Mouse (Mus musculus) lung, postnatal 14 days (tissue): ENCODE results near the gene Ephb3.
A peak's percentile ranks its signal among the peaks of the same experiment; 100 is the strongest.

Experiments used
- DNase-seq: peaks from one replicate; pipeline ENCODE4 v3.0.0; 2021

Gene Ephb3

GRCm38 (mm10) chr16:21208001-21208565 lies 3.5 kb downstream of the Ephb3 start:
- DNase-seq: peak; percentile 41

GRCm38 (mm10) chr16:21209290-21209689 lies 4.7 kb downstream of the Ephb3 start:
- no peak for DNase-seq

GRCm38 (mm10) chr16:21210204-21210603 lies 5.6 kb downstream of the Ephb3 start:
- no peak for DNase-seq

GRCm38 (mm10) chr16:21210667-21211338 lies 6.2 kb downstream of the Ephb3 start:
- DNase-seq: peak; percentile 87

- no peak for DNase-seq
These were observed 6.9 kb downstream of the Ephb3 start for GRCm38 (mm10) chr16:21211501-21211900.

- no peak for DNase-seq
These were observed 7.8 kb downstream of the Ephb3 start for GRCm38 (mm10) chr16:21212369-21212768.

- DNase-seq: no peak
These were observed 9.4 kb downstream of the Ephb3 start for GRCm38 (mm10) chr16:21213939-21214338.

- no peak for DNase-seq
These were observed 10.2 kb downstream of the Ephb3 start for GRCm38 (mm10) chr16:21214803-21215202.

- no peak for DNase-seq
These were observed 11.5 kb downstream of the Ephb3 start for GRCm38 (mm10) chr16:21216047-21216446.

GRCm38 (mm10) chr16:21217233-21217632 lies 12.7 kb downstream of the Ephb3 start:
- no peak for DNase-seq

- DNase-seq: peak; percentile 35
These were observed 15.1 kb downstream of the Ephb3 start for GRCm38 (mm10) chr16:21219656-21220055.

GRCm38 (mm10) chr16:21223038-21223437 lies 18.5 kb downstream of the Ephb3 start:
- DNase-seq: no peak

- DNase-seq: no peak
These were observed 20.2 kb downstream of the Ephb3 start for GRCm38 (mm10) chr16:21224648-21225240.

GRCm38 (mm10) chr16:21226629-21227028 lies 22.1 kb downstream of the Ephb3 start:
- DNase-seq: no peak

- peak; percentile 65 for DNase-seq
These were observed 30.6 kb downstream of the Ephb3 start for GRCm38 (mm10) chr16:21235135-21235534.

- DNase-seq: peak; percentile 65
These were observed 34.2 kb downstream of the Ephb3 start for GRCm38 (mm10) chr16:21238722-21239121.

GRCm38 (mm10) chr16:21240547-21240946 lies 36.0 kb downstream of the Ephb3 start:
- DNase-seq: no peak

GRCm38 (mm10) chr16:21241030-21241429 lies 36.5 kb downstream of the Ephb3 start:
- no peak for DNase-seq

- no peak for DNase-seq
These were observed 38.4 kb downstream of the Ephb3 start for GRCm38 (mm10) chr16:21242946-21243345.

GRCm38 (mm10) chr16:21244803-21245202 lies 40.2 kb downstream of the Ephb3 start:
- DNase-seq: no peak

GRCm38 (mm10) chr16:21245387-21245786 lies 40.8 kb downstream of the Ephb3 start:
- DNase-seq: no peak

GRCm38 (mm10) chr16:21245931-21246390 lies 41.4 kb downstream of the Ephb3 start:
- peak; percentile 85 for DNase-seq

GRCm38 (mm10) chr16:21246391-21247036 lies 42.0 kb downstream of the Ephb3 start:
- peak; percentile 47 for DNase-seq

GRCm38 (mm10) chr16:21247037-21247432 lies 42.5 kb downstream of the Ephb3 start:
- no peak for DNase-seq
